Mouse (Mus musculus) limb, embryonic 13.5 days (tissue): Measurements from ENCODE around the gene Krtap26-1. TPM values are rescaled to one million over a fixed set of nuclear protein-coding genes. Genes with fewer than 3 reads are reported as not detected.

Source experiments
- ATAC-seq: fragments of 200-750 bp; cut with Nextera tagmentation; 2 replicates; pipeline ENCODE4 v1.8.0; 2017; ENCODE audit warnings: low read depth, moderate number of reproducible peaks, moderate TSS enrichment; ENCODE audit not compliant: low FRiP score
- H3K27ac ChIP-seq: fragments of 300-500 bp; sonication (generic); 2 replicates; pipeline ENCODE4 v1.5.1; 2015; ENCODE audit warnings: inconsistent platforms, mild to moderate bottlenecking, moderate library complexity
- H3K27me3 ChIP-seq: fragments of 300-500 bp; sonication (generic); 2 replicates; pipeline ENCODE4 v1.6.1; 2015; ENCODE audit warnings: mild to moderate bottlenecking, inconsistent platforms
- H3K36me3 ChIP-seq: fragments of 300-500 bp; sonication (generic); 2 replicates; pipeline ENCODE4 v1.6.1; 2015; ENCODE audit warnings: inconsistent platforms, mild to moderate bottlenecking, moderate library complexity
- H3K4me1 ChIP-seq: fragments of 300-500 bp; sonication (generic); 2 replicates; pipeline ENCODE4 v1.6.1; 2015; ENCODE audit warnings: inconsistent platforms
- H3K4me2 ChIP-seq: fragments of 300-500 bp; sonication (generic); replicated peaks from 2 replicates; pipeline ENCODE4 v1.6.1; 2015; ENCODE audit warnings: inconsistent platforms, mild to moderate bottlenecking, moderate library complexity
- H3K4me3 ChIP-seq: fragments of 300-500 bp; sonication (generic); 2 replicates; pipeline ENCODE4 v1.5.1; 2015; ENCODE audit warnings: moderate library complexity, mild to moderate bottlenecking, inconsistent platforms
- H3K9ac ChIP-seq: fragments of 300-500 bp; sonication (generic); 2 replicates; pipeline ENCODE4 v1.6.1; 2015; ENCODE audit warnings: mild to moderate bottlenecking, inconsistent platforms
- H3K9me3 ChIP-seq: fragments of 300-500 bp; sonication (generic); 2 replicates; pipeline ENCODE4 v1.6.1; 2016; ENCODE audit warnings: inconsistent platforms
- WGBS: fragments of 180-500 bp; shearing (Covaris S2); methylation state at CpG from one replicate; pipeline ENCODE4 v1.1.7; 2015; 5-methylcytosine and 5-hydroxymethylcytosine counted together
- polyA plus RNA-seq: library from polyadenylated mRNA; unstranded; fragments of >200 nt; fragmentation: Nextera tagmentation; extraction: Ambion mirVana; gene quantifications from 2 replicates; pipeline ENCODE4 v1.2.1, GENCODE M21; 2015

Gene Krtap26-1
- polyA plus RNA-seq, 1 experiment from 2014 or later = not detected

- Histone ChIP-seq H3K4me3 (no peak overlapping the region), H3K27me3 (no peaks in the 10 kb centered on the region; the same call in 1 of the 2 replicates), H3K9ac (no peak overlapping the region), H3K9me3 (no peaks in the 10 kb centered on the region), H3K4me2 (no peak overlapping the region), H3K27ac (no peak overlapping the region), H3K4me1 (no peaks in the 10 kb centered on the region), H3K36me3 (no peaks in the 10 kb centered on the region)
- 84% methylated on average over 4 of the region's 4 CpGs for WGBS
- no peak for ATAC-seq
Measured at GRCm38 (mm10) chr16:88612712-88613111, 34.9 kb downstream of the Krtap26-1 start.

GRCm38 (mm10) chr16:88611922-88612321 lies 35.7 kb downstream of the Krtap26-1 start, which contains the start of gene Krtap24-1:
Krtap24-1 (minus strand) TSS chr16:88612279.
- H3K4me1 ChIP-seq = no peaks in the 10 kb centered on the region
- no peaks in the 10 kb centered on the region for H3K9me3 ChIP-seq
- no peak for ATAC-seq
- no peaks in the 10 kb centered on the region; the same call in 1 of the 2 replicates for H3K27me3 ChIP-seq
- H3K27ac ChIP-seq = no peak within 1 kb of the TSS
- no peak within 1 kb of the TSS for H3K4me2 ChIP-seq
- H3K4me3 ChIP-seq = no peak within 1 kb of the TSS
- no peaks in the 10 kb centered on the region for H3K36me3 ChIP-seq
- H3K9ac ChIP-seq = no peak within 1 kb of the TSS
- 92% methylated on average over 8 of the region's 8 CpGs for WGBS

- Histone ChIP-seq H3K4me3 (no peak overlapping the region), H3K9ac (no peak overlapping the region), H3K9me3 (no peaks in the 10 kb centered on the region), H3K27me3 (peaks cover 18% of the 10 kb centered on the region), H3K4me1 (peaks cover 16% of the 10 kb centered on the region), H3K27ac (no peak overlapping the region), H3K4me2 (no peak overlapping the region), H3K36me3 (no peaks in the 10 kb centered on the region)
- no peak for ATAC-seq
- 70% methylated on average over 6 of the region's 6 CpGs for WGBS
Measured at GRCm38 (mm10) chr16:88604570-88604969, 43.0 kb downstream of the Krtap26-1 start.

- Histone ChIP-seq H3K27ac (no peak overlapping the region), H3K9ac (no peak overlapping the region), H3K36me3 (no peaks in the 10 kb centered on the region), H3K27me3 (peaks cover 26% of the 10 kb centered on the region), H3K4me1 (peaks cover 22% of the 10 kb centered on the region), H3K4me3 (no peak overlapping the region), H3K9me3 (no peaks in the 10 kb centered on the region), H3K4me2 (no peak overlapping the region)
- no peak for ATAC-seq
- WGBS = 43% methylated on average over 1 of the region's 1 CpGs
Measured at GRCm38 (mm10) chr16:88602464-88602863, 45.1 kb downstream of the Krtap26-1 start.

- Histone ChIP-seq H3K4me2 (peak overlapping the region; percentile 56), H3K27ac (no peak overlapping the region), H3K4me1 (peaks cover 22% of the 10 kb centered on the region), H3K9me3 (no peaks in the 10 kb centered on the region), H3K27me3 (peaks cover 40% of the 10 kb centered on the region), H3K36me3 (no peaks in the 10 kb centered on the region), H3K4me3 (no peak overlapping the region), H3K9ac (no peak overlapping the region)
- WGBS = 16% methylated on average over 8 of the region's 8 CpGs
- peak; percentile 31; the same call in 1 of the 2 replicates for ATAC-seq
Measured at GRCm38 (mm10) chr16:88600303-88600702, 47.3 kb downstream of the Krtap26-1 start.

- H3K27me3 ChIP-seq = peaks cover 46% of the 10 kb centered on the region
- ATAC-seq = peak; percentile 88
- H3K9me3 ChIP-seq = no peaks in the 10 kb centered on the region
- H3K9ac ChIP-seq = no peak overlapping the region
- 0 out of 2 replicates have a peak overlapping the region, but pooled peaks have one; percentile 15 for H3K27ac ChIP-seq
- peak overlapping the region; percentile 56 for H3K4me2 ChIP-seq
- WGBS = 3% methylated on average over 16 of the region's 16 CpGs
- peak overlapping the region; percentile 23 for H3K4me3 ChIP-seq
- peaks cover 22% of the 10 kb centered on the region for H3K4me1 ChIP-seq
- no peaks in the 10 kb centered on the region for H3K36me3 ChIP-seq
Measured at GRCm38 (mm10) chr16:88599504-88600237, 47.9 kb downstream of the Krtap26-1 start.

Other genes with a start within 250 kb of the Krtap26-1 start
- gene Cldn17, start 140.8 kb downstream of the Krtap26-1 start, polyA plus RNA-seq = not detected in 2 replicates
- 4.1 and 5.4 TPM in 2 replicates for gene Cldn8, start 84.6 kb downstream of the Krtap26-1 start, polyA plus RNA-seq
- not detected in 2 replicates for gene Krtap24-1, start 35.5 kb downstream of the Krtap26-1 start, polyA plus RNA-seq
- not detected in 2 replicates for gene 2310079G19Rik, start 20.1 kb downstream of the Krtap26-1 start, polyA plus RNA-seq
- gene Krtap27-1, start 23.9 kb upstream of the Krtap26-1 start, polyA plus RNA-seq = not detected in 2 replicates
- not detected in 2 replicates for gene 2310061N02Rik, start 60.2 kb upstream of the Krtap26-1 start, polyA plus RNA-seq
- not detected in 2 replicates for gene Krtap13-1, start 81.1 kb upstream of the Krtap26-1 start, polyA plus RNA-seq
- gene Krtap13, start 103.8 kb upstream of the Krtap26-1 start, polyA plus RNA-seq = not detected in 2 replicates
- gene 2310034C09Rik, start 111.1 kb upstream of the Krtap26-1 start, polyA plus RNA-seq = not detected in 2 replicates
- not detected in 2 replicates for gene 2310057N15Rik, start 126.4 kb upstream of the Krtap26-1 start, polyA plus RNA-seq
- not detected in 2 replicates for gene Gm5965, start 130.1 kb upstream of the Krtap26-1 start, polyA plus RNA-seq
- gene Gm20741, start 164.4 kb upstream of the Krtap26-1 start, polyA plus RNA-seq = not detected in 2 replicates
- not detected in 2 replicates for gene Krtap15, start 172.4 kb upstream of the Krtap26-1 start, polyA plus RNA-seq
- not detected in 2 replicates for gene Krtap14, start 178.3 kb upstream of the Krtap26-1 start, polyA plus RNA-seq
- not detected in 2 replicates for gene Krtap19-1, start 221.6 kb upstream of the Krtap26-1 start, polyA plus RNA-seq
- not detected in 2 replicates for gene Krtap19-2, start 226.5 kb upstream of the Krtap26-1 start, polyA plus RNA-seq
- not detected in 2 replicates for gene Krtap19-3, start 230.2 kb upstream of the Krtap26-1 start, polyA plus RNA-seq
- gene Krtap19-4, start 237.3 kb upstream of the Krtap26-1 start, polyA plus RNA-seq = not detected in 2 replicates
- gene Krtap19-5, start 248.7 kb upstream of the Krtap26-1 start, polyA plus RNA-seq = not detected in 2 replicates